Mouse (Mus musculus): ENCODE results near the gene Ranbp9.
"Not testable (repeated sequence)": the region's sequence is repeated elsewhere in the genome, so short reads cannot be mapped to it uniquely, and the experiment has no call there.

Ranbp9 gene

DNA sequence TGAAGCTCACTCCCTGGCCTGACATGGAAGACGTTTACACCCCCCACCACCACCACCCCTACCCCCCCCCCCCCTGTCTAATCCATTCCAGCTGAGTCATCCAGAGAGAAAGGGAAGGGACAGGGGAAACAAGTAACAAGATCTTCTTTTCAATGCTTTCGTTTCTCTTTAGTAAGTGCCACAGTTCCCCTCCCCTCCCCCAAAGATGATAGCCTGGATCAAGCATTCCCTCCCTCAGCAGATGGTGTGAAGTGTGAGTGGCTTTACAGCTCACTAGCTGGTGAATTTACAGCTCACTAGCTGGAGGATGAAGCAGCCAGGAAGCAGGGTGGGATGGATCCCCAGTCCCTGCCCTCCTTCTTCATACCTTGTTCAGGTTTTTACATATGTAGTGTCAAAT is 15.6 kb upstream of the Ranbp9 start:
- no peak for DNase-seq (ENCODE audit: low spot score)

DNA sequence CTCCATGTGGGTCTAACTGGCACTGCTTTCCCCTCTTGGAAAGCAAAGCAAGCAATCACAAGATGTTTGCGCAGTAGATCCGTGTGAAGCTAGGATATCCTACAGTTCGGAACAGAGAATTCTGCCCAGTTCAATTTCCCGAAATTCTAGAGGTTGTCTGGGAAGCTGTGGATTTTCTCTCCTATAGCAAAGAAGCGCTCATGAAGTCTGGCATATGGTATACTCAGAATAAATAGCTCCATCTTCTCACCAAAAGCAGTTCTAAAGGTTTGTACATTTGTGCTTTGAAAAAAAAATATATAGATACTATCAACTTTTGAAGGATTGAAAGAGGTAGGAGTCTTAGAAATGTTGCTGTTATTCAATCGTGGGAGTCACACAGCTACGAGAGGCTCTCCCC is 14.6 kb upstream of the Ranbp9 start:
- DNase-seq (ENCODE audit: low spot score) = no peak

DNA sequence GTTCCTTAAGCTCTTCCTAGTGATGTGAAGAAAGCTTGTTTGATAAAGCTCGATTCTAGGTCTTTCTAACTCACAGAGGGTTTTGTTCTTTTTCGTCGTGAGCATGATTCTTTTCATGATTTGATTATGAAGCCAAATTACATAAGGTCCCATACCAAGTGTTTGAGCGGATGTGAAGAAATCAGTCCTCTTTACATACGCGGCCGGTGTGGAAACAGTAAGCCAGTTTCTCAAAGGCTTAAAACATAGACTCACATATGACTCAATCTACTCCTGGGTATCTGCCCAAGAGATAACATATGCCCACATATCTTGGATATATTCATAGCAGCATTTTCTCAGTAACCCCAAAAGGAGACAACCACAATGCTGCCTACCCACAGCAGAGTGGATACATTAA is 12.6 kb upstream of the Ranbp9 start:
- DNase-seq (ENCODE audit: low spot score) = no peak

DNA sequence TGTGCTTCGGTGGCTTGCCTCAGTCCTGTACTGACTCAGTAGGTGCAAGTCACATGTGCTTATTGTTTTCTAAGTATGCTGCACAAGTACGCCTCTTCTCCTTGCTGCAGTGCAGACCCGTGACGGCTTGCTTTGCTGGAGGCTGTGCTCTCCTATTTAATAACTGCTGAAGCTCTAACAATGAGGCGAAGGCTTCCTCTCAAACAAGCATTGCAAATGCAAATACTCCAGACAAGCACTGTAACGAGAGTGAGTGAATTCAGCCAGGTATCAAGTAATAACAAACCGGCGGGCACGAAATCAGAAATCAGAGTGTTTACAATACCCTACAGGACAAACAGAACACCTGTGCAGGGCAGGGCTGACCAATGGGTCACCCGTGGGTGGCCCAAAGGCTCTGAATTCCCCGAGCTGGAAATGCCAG is 12.0 kb upstream of the Ranbp9 start:
- DNase-seq (ENCODE audit: low spot score) = no peak

DNA sequence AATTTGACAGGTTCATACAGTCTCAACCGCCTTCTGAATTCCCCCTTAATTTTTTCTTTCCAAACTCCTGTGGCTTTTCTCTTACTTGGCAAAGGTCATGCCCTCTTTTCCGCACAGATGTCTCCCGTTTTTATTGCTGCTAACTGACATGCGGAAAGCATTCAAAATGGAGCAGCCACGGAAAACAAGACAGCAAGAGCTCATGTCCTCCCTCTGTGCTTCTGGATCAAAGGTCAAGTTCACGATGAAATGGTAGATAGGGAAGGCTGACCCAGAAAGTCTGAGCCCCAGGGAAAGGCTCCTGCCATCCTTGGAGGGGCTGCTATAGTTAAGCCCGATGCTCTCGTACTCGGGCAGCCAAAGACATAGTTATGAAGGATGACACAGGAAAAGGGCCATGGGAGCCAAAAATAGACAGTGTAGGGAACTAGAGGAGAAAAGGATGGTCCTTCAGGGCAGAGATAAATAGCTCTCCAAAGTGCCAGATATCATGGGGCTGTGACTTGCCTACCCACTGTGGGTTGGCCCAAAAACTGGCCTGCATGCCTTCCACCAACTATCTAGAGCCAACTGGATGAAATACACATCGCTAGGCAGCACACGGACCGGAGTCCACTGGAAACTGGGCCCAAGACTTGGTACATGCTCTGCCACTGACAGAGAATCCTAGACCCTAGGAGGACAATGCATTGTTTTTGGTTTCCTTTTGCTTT is 5.6 kb upstream of the Ranbp9 start:
- DNase-seq (ENCODE audit: low spot score) = no peak

DNA sequence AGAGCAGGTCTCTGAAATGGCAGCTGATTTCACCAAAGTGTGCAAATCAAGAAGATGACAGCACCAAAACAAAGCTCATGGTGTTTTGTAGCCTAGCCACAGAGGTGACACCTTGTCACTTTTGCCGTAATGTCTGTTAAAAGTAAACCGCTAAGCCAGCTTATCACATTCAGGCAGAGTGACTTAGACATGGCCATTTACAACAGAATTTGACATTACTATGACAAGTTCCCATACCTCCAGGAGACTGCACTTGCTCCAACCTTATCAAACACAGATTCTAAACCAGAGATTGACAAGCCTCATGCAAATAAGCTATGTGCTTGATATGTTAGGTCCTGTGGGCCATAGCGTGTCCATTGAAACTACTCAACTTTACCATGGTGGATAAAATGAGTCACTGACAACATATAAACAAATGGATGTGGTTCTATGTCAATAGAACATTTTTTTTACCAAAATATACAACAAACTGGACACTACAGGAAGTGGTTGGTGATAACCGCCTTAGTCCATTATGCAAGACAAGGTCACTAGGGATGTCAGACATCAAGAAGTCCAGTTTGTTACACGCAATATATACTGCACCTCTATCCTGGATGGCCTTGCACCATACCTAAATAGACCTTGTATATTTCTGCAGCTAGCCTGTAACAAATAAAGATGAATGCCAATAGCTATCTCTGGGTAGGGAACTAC is 4.3 kb upstream of the Ranbp9 start:
- no peak for DNase-seq (ENCODE audit: low spot score)

DNA sequence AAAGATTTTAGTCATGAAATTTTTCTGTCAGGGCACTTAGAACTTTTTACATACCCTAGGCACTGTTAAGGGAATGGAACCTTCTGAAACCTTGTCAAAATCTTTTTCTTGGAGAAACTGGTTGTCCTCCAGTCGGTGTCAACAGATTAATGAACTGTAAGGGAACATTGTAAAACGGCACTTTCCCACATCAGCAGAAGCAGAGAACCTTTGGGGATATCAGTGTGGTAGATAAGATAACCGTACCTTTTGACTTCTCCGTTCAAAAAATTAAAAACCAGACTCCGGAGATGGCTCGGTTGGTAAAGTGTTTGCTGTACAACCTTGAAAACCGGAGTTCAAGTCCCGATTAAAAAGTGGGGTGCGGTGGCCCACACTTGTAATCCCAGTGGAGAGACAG is 1.7 kb upstream of the Ranbp9 start:
- DNase-seq (ENCODE audit: low spot score) = no peak

DNA sequence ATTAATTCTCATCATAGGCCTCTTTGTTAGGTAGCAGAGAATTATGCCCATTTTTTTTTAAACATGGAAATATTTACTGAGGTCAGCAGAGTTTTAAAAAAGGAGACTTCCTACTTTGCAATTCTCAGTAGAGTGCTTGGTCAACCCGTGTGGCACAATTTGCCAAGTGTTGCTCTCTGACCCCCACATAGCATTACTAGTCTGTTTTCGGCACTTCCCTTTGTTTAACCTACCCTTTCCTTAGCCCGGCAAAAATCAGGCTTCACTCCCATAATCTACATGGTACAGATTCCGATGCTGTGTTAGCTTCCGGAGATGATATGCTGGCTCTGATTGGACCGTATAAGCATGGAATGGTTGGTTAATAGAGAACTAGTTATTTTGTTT is 770 bp upstream of the Ranbp9 start:
- DNase-seq (ENCODE audit: low spot score) = no peak

DNA sequence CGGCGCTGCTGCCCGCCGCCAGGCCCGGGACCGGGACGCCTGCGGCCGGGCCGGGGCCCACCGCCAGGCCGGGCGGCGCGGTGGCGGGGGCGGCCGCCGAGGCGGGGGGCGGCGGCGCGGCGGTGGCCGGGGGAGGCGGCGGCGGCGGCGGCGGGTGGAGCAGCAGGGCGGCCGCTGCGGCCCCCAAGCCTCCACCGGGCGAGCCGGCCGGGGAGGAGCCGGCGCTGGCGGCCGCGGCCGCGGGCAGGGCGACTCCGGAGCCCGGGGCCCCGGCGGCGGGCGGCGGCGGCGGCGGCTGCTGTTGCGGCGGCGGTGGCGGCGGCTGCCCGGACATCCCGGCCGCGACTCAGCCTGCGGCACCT is 506 bp downstream of the Ranbp9 start:
- no peak for DNase-seq (ENCODE audit: low spot score)

DNA sequence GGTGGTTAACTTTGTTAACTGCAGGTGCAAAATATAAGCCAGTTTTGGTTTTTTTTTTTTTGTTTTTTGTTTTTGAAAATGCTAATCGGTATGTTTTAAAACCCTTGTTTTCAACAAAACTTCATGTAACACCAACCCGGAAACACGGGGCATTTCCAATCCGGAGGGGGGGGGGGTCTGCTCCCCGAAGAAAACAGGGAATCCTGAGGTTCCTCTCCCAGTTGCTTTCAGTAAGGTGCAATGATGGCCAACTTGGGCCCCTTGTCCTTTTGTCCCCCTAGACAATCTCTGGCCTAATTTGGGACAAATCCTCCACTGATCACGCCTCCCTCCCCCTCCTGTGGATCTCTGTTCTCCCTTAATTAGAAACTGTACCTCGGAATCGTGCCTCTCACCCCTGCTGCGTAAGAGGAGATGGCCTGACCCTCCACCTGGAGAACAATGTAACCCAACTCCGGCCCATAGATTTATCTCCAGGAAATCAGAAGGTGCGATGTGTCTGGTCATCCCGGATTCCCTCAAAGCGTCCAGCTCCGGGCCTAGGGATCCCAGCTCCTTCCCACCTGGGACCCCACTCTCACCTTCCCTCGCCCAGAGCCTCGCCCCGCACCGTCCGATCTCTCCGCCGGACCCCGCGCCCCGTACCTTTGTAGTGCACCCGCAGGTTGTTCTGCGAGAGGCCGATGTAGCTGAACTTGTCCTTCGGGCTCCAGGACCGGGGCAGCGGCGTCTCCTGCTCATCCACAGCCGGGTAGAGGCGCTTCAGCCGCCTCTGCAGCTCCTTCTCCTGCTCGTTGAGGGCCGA is 1.1 kb downstream of the Ranbp9 start:
- DNase-seq (ENCODE audit: low spot score) = peak; percentile 61

DNA sequence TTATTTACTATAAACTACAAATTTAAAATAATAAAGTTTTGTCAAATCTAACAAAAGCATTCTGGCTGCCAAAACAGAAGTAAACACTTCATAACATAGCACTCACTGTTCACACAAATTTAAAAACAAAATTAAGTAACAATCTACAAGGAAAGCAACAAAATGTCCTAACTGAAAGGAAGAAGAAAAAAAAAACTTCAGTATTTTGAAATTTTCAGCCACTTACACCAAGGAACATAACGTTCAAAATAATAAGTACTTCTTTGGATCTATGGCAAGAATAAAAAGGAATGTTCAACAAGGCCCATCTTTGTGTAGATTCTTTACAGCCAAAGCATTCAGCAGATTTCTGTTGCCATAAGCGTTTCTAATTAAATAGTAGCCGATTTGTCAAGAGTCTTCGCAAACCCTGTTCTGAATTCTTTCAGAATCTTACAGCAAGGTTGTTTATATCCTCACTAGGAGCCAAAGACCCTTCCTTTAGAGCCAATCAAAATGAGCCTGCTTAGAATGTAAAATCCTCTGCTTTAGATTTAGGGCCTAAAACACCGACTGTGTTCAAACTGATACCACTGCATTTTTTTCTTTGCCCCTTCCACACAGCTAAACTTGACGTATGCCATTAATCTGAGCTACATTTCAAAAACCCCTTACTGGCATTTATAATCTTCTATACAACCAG is 1.9 kb downstream of the Ranbp9 start:
- peak; percentile 53 for DNase-seq (ENCODE audit: low spot score)

DNA sequence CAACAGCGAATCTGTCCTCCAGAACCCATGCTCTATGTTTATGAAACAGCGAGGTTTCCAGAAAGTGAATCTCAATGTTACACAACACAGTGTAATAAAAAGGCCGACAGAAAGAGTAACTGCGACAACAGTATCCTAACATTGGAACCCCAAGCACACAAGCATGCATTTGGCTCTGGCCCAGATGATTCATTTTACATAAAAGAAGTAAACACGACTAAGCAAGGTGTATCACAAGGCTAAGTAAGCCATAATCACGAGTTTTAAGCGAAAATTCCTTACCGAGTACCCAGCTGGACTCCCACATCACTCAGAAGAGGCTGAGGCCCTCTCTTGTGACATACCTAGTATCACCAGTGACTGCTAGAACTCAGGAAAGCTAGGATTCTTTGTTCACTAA is 2.5 kb downstream of the Ranbp9 start:
- DNase-seq (ENCODE audit: low spot score) = peak; percentile 74

DNA sequence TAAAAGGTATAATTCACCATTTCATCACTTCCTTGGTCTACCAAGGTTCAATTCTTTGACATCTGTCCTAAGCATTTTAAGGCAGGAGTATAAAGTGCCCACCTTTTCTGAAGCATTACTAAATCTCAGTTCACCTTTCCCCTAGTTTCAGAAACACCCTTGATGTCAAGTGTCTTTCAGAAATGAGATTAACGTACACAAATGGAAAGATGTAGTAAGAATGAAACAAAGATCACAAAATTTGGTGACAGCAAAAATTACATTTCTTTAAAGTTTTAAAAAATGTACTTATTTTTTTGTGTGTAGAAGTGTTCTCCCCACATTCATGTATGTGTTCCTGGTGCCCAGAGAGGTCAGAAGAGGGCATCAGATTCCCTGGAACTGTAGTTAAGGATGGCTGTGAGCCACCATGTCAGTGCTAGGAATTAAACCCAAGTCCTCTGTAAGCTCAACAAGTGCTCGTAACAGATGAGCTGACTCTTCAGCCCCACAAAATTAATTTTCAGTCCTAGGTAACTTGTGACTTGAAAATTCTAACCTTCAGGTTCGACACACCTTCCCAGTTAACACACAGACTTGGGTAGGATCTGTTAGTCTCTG is 3.9 kb downstream of the Ranbp9 start:
- no peak for DNase-seq (ENCODE audit: low spot score)

DNA sequence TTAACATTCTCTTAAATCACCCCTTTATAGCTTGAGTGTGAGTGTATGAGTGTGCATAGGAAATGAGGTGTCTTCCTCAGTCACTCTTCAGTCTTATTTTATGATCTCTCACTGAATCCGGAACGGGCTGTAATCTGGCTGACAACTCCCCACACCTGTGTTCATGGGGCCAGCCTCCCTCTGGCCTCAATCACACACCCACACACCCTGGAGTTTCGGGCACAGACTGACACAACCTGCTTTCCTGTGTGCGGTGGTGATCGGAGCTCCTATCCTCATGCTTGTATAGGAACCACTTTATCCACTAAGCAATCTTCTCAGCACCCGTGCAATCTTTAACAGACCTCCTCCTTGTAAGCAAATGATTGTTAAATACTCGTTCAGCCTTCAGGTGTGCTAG is 4.9 kb downstream of the Ranbp9 start:
- DNase-seq (ENCODE audit: low spot score) = no peak

DNA sequence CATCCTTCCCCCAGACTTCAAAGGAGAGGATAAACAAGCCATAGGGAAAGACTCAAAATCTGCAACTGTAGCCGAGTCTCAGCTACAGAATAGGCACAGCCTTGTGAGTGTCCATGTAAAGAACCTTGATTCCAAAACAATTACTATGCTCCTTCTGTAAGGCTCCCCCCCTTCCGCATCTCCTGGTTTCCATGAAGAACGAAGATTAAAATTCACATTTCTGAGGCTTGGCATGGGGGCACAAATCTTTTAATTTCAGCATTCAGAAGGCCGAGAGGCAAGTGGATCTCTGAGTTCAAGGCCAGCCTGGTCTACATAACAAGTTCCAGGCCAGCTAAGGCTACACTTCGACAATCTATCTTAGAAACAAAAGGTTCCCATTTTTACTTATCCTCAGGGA is 6.4 kb downstream of the Ranbp9 start:
- DNase-seq (ENCODE audit: low spot score) = no peak

DNA sequence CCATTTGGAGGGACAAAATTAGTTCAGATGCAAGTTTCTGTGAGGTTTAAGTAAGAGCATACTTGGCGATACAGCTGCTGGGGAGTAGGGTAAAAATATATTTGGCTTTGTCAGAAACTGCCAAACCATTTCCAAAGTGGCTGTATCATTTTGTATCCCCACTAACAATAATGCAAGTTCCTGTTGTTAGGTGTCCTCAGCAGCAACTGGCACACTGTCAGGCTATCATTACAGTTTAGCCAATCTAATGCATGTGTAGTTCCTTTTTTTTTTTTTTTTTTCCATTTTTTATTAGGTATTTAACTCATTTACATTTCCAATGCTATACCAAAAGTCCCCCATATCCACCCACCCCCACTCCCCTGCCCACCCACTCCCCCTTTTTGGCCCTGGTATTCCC is 9.2 kb downstream of the Ranbp9 start:
- not testable (repeated sequence) for DNase-seq (ENCODE audit: low spot score)

DNA sequence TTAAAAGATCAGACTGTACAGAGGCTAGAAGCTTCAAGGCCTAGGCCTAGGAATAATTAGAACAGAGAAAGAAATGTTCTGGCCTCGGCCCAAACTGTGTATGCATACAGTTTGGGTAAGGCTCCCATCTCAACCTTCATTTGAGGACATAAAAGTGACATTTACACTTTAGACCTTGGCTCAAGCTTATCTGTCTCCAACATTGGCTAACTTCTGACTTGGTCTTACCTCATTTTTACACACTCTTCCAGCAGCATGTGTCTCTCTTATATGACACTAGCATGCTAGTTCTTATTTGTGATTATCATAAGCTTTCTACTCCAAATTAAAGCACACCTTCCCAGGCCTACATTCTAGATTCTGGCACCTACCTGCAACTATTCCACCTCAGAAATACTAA is 11.5 kb downstream of the Ranbp9 start:
- no peak for DNase-seq (ENCODE audit: low spot score)

DNA sequence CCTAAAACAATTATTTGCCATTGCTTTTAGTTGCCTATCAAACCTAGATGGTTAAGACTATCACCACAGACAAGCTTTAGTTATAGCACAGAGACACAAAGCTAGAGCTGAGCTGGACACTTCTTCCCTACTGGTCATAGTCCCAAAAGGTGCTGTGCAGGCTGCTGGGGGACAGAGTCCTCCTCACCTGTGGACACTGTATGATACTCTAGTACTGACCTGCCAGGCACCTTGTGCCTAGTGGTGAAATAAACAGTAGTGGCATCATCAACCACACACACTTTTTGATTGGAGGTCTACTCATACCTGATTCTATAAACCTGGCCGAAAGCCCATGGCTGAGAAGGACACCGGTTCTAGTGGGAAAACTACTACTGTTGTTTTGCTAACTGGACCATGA is 16.5 kb downstream of the Ranbp9 start:
- no peak for DNase-seq (ENCODE audit: low spot score)

DNA sequence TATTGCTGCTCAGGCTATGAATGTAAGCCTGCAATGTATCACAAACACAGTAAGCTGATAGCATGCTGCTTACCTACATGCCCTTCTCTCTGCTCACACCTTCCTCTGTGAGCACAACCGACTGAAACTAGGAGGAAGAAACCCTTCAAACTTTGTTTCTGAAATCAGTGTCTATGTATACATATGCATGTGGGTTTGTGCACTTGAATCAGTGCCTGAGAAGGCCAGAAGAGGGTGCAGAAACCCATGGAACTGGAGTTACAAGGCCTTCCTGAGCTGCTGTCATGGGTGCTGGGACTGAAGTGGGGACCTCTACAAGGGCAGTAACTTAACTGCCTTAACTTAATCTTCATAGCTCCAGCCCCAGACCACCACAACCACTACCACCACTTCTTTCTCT is 23.9 kb downstream of the Ranbp9 start:
- no peak for DNase-seq (ENCODE audit: low spot score)

DNA sequence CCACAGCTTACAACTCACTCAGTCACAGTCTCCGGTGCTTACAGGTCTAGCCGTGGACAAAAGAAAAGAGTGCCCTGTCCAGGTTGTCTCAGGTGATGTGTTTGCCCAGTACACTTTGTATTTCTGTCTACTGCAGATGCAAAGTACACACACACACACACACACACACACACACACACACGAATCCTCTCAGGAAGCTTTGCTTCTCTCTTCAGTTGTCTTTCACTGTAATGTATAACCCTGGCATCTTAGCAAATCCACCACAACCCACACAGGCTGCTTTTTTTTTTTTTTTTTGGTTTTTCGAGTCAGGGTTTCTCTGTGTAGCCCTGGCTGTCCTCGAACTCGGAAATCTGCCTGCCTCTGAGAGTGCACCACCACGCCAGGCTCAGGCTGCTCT is 26.7 kb downstream of the Ranbp9 start:
- DNase-seq (ENCODE audit: low spot score) = no peak

DNA sequence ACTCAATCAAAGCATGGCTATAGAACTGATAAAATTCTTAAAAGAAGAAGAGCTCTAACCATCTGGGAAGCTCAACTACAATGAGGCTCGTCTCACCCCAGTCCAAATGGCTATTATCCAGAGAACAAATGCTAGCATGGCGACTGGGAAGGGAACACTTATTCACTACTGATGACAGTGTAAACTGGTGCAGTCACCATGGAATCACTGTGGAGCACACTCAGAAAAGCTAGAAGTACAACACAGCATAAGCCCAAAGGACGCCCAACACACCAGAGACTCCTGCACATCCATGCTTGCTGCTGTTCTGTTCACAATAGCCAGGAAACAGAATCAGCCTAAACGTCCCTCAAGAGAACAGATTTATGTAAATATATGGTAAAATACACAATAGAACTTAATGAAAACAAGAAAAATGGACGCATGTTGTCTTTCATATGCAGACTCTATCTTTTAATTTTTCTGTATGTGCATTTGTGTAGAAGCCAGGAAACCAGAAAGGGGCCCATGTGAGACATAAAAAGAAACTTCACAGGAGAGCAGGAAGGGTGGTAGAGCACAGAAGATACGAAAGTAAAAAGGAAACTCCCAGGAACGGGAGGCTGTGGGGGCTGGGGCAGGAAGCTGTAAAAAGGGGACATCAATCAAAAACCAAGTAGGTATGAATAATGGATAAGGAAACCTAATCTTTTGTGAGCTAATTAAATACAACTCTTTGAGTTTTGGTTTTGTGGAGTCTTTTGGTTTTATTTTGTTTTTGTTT is 28.1 kb downstream of the Ranbp9 start:
- DNase-seq (ENCODE audit: low spot score) = no peak

DNA sequence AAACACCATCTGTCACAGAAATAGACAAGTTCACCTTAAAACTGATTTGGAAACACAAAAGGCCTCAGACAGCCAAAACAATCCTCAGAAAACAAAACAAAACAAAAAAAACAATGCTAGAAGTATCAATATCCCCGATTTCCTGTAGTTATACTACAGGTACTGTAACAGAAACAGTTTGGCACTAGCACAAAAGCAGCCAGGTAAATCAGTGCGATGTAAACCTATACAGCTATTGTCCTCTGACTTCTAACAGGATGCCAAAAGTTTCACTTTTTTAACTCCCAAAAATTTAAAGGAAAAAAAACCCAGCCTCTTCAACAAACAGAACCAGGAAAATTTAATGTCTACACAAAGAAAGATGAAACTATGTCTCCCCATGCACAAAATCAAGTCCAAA is 28.9 kb downstream of the Ranbp9 start:
- no peak for DNase-seq (ENCODE audit: low spot score)
